Mouse (Mus musculus) liver, postnatal 0 days (tissue): ENCODE measurements around the gene Pde3a.

Source experiments
- CTCF ChIP-seq: sonication (generic); IDR thresholded peaks from 2 replicates; pipeline ENCODE4 v1.5.1; 2016; ENCODE audit warnings: antibody characterized with exemption, low read depth
- EP300 ChIP-seq: IDR thresholded peaks from 2 replicates; pipeline ENCODE4 v1.6.1; 2016; ENCODE audit warnings: antibody characterized with exemption, low read depth, mild to moderate bottlenecking

- no peak for TF ChIP-seq CTCF
- TF ChIP-seq EP300: no peak
Observed at GRCm38 (mm10) chr6:141374469-141375057, 125.5 kb downstream of the Pde3a start.
